Mouse (Mus musculus): Measurements from ENCODE around the gene Fxyd2.

DNA sequence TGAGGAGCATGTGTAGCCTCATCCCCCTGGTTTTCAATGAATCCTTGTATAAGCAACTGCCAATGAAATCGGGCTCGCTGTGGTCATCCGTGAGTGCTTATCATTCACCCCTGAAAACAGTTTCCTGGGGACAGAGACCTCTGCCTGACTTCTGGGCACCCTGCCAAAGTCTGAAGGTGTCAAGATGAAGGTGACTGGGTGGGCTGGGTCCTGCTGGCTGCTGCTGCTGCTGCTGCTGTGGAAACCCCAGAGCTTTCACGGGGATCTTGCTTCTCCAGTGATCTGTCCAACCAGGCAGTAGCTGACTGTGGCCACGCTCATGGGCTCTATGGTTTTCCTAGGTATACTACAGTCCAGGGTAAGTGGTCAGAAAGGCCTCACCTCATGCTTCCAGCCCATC is 10.7 kb downstream of the Fxyd2 start:
- TF ChIP-seq GATA1 (IDR thresholded peaks at IDR 0.05; ENCODE audit: low read length) = no peak
- no peak for TF ChIP-seq TAL1 (IDR thresholded peaks at IDR 0.05; ENCODE audit: low read length)

Data from erythroblast, embryonic 14.5 days (primary cell).